Mouse (Mus musculus): ENCODE data around the gene Lima1.

DNA sequence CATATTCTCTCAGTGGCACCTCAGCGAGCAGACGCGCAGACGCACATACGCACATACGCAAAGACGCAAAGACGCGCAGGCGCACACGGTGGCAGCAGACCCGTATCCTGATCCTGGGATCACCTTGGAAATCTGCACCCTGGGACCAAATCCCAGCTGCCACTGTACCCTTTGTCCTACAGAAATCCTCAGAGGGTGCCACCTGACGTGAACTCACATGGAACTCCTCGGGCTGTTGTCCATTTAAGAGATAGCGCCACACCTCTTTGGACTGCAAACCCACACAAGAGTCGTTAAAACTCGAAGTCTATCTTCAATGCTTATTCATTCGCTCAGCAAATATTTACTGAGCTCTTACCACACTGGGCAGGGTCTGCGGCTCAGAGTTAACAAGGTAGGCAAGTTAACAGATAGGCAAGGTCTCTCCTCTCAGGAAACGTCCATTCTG, 9.7 kb downstream of the Lima1 start:
- TF ChIP-seq CTCF (conservative IDR thresholded peaks at IDR 0.05; ENCODE audit: low read length) (no peak), POU5F1 (IDR thresholded peaks at IDR 0.05; ENCODE audit: borderline replicate concordance, low read length) (no peak)

Measured in E14TG2a.4 (cell line).